Mouse (Mus musculus) myocyte (in vitro differentiated cells): ENCODE measurements around the gene Shc3. TPM values are rescaled to one million over a fixed set of nuclear protein-coding genes. Genes with fewer than 3 reads are reported as not detected.

ENCODE experiments used
- H3K27me3 ChIP-seq: one replicate; pipeline ENCODE4 v1.6.1; 2011; ENCODE audit not compliant: control insufficient read depth, insufficient read depth, insufficient read length
- H3K36me3 ChIP-seq: one replicate; pipeline ENCODE4 v1.6.1; 2011; ENCODE audit not compliant: control insufficient read depth, insufficient read depth
- H3K4me2 ChIP-seq: one replicate; pipeline ENCODE4 v1.6.1; 2011; ENCODE audit warnings: low read depth, control low read depth
- H3K4me3 ChIP-seq: one replicate; pipeline ENCODE4 v1.5.1; 2011; ENCODE audit warnings: mild to moderate bottlenecking, control low read depth, moderate library complexity
- H3K79me2 ChIP-seq: one replicate; pipeline ENCODE4 v1.6.1; 2011; ENCODE audit not compliant: control insufficient read depth, insufficient read depth
- H3ac ChIP-seq: one replicate; pipeline ENCODE4 v1.6.1; 2011; ENCODE audit not compliant: control insufficient read depth, insufficient read length
- CEBPB ChIP-seq: IDR thresholded peaks from 2 replicates; pipeline ENCODE4 v1.6.1; 2011; ENCODE audit warnings: mild to moderate bottlenecking, moderate library complexity; ENCODE audit not compliant: poor library complexity, insufficient read depth, severe bottlenecking
- E2F4 ChIP-seq: IDR thresholded peaks from one replicate; pipeline ENCODE4 v1.6.1; 2011; ENCODE audit warnings: mild to moderate bottlenecking, control low read depth, moderate library complexity; ENCODE audit not compliant: insufficient read depth
- MAX ChIP-seq: IDR thresholded peaks from one replicate; pipeline ENCODE4 v1.6.1; 2011; ENCODE audit warnings: low read depth, mild to moderate bottlenecking, control low read depth
- MYOD1 ChIP-seq, 3 experiments: IDR thresholded peaks; one replicate each; pipeline ENCODE4 v1.6.1; 2011; ENCODE audit warnings: control low read depth in 2 of 3, low read depth in 2 of 3, mild to moderate bottlenecking in 2 of 3, moderate library complexity in 1 of 3; ENCODE audit not compliant: insufficient read length in 2 of 3, control insufficient read depth in 1 of 3
- MYOG ChIP-seq, 3 experiments: IDR thresholded peaks; one replicate each; pipeline ENCODE4 v1.6.1; 2011; ENCODE audit warnings: control low read depth in 2 of 3, low read depth in 2 of 3, mild to moderate bottlenecking in 2 of 3; ENCODE audit not compliant: insufficient read length in 2 of 3, control insufficient read depth in 1 of 3, insufficient read depth in 1 of 3
- POLR2A ChIP-seq: IDR thresholded peaks from one replicate; pipeline ENCODE4 v1.6.1; 2011; ENCODE audit warnings: low read depth, mild to moderate bottlenecking, control low read depth, moderate library complexity; ENCODE audit not compliant: insufficient read length
- POLR2AphosphoS2 ChIP-seq: IDR thresholded peaks from one replicate; pipeline ENCODE4 v1.6.1; 2011; ENCODE audit warnings: low read depth, control low read depth; ENCODE audit not compliant: insufficient read length
- REST ChIP-seq: IDR thresholded peaks from one replicate; pipeline ENCODE4 v1.6.1; 2011; ENCODE audit warnings: mild to moderate bottlenecking, control low read depth, moderate library complexity; ENCODE audit not compliant: insufficient read depth, insufficient read length
- SRF ChIP-seq: IDR thresholded peaks from one replicate; pipeline ENCODE4 v1.6.1; 2011; ENCODE audit warnings: low read depth; ENCODE audit not compliant: control insufficient read depth, insufficient read length
- TCF12 ChIP-seq: IDR thresholded peaks from one replicate; pipeline ENCODE4 v1.6.1; 2011; ENCODE audit warnings: mild to moderate bottlenecking, control low read depth; ENCODE audit not compliant: poor library complexity, insufficient read depth, severe bottlenecking
- TCF3 ChIP-seq: IDR thresholded peaks from one replicate; pipeline ENCODE4 v1.6.1; 2011; ENCODE audit warnings: low read depth, control low read depth; ENCODE audit not compliant: insufficient read length
- USF1 ChIP-seq: IDR thresholded peaks from one replicate; pipeline ENCODE4 v1.6.1; 2011; ENCODE audit warnings: low read depth, mild to moderate bottlenecking, control low read depth, moderate library complexity
- polyA plus RNA-seq: library from polyadenylated mRNA; unstranded; fragments of >200 nt; fragmentation: generic; extraction: Trizol; gene quantifications from one replicate; pipeline ENCODE4 v1.2.1, GENCODE M21; 2012; ENCODE audit warnings: missing spikeins

Shc3 gene
- polyA plus RNA-seq, 1 experiment = 0.17 TPM

- no peak overlapping the region for H3ac ChIP-seq
- H3K27me3 ChIP-seq = no peaks in the 10 kb centered on the region
- H3K79me2 ChIP-seq = no peaks in the 10 kb centered on the region
- H3K36me3 ChIP-seq = no peaks in the 10 kb centered on the region
- TF ChIP-seq CEBPB (no peak), MYOG (IDR thresholded peaks at IDR 0.05; ENCODE audit: control insufficient read depth in 1 of 3, insufficient read depth in 1 of 3, insufficient read length in 2 of 3, low read depth in 2 of 3) (no peak), USF1 (no peak), SRF (no peak), POLR2A (no peak), REST (no peak), TCF3 (no peak), TCF12 (no peak), MAX (no peak), MYOD1 (IDR thresholded peaks at IDR 0.05; ENCODE audit: control insufficient read depth in 1 of 3, insufficient read length in 2 of 3, low read depth in 2 of 3) (no peak), E2F4 (no peak), POLR2AphosphoS2 (no peak)
- no peak overlapping the region for H3K4me3 ChIP-seq
- H3K4me2 ChIP-seq = no peak overlapping the region
These were observed 144.6 kb downstream of the Shc3 start for GRCm38 (mm10) chr13:51424647-51425046.

DNA sequence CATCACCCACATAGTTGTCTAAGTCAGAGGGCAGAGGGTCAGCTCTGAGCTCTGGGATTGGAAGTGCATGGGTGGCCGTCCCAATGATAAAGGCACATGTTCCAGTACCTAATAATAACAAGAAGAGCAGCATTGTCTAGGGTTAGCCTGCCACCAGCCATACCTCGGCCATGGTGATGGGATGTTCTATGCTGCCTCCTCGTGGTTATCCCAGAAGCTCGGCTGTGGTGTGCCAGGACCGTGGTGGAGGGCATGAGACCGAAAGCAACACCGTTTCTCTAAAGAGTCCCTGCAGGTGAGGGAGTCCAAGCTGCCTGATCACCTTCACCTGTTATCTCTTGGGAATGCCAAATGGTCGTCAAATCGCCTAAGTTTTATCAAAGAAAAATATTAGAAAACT is 145.6 kb downstream of the Shc3 start:
- no peak overlapping the region for H3K4me3 ChIP-seq
- H3K36me3 ChIP-seq = no peaks in the 10 kb centered on the region
- no peaks in the 10 kb centered on the region for H3K79me2 ChIP-seq
- H3K4me2 ChIP-seq = no peak overlapping the region
- TF ChIP-seq POLR2AphosphoS2 (no peak), POLR2A (no peak), E2F4 (no peak), TCF3 (no peak), MYOG (IDR thresholded peaks at IDR 0.05; ENCODE audit: control insufficient read depth in 1 of 3, insufficient read depth in 1 of 3, insufficient read length in 2 of 3, low read depth in 2 of 3) (no peak), TCF12 (no peak)
- H3ac ChIP-seq = no peak overlapping the region
- H3K27me3 ChIP-seq = no peaks in the 10 kb centered on the region

GRCm38 (mm10) chr13:51420861-51421260 is 148.4 kb downstream of the Shc3 start:
- no peak overlapping the region for H3ac ChIP-seq
- H3K27me3 ChIP-seq = no peaks in the 10 kb centered on the region
- no peak overlapping the region for H3K4me3 ChIP-seq
- TF ChIP-seq MYOG (IDR thresholded peaks at IDR 0.05; ENCODE audit: control insufficient read depth in 1 of 3, insufficient read depth in 1 of 3, insufficient read length in 2 of 3, low read depth in 2 of 3) = no peak
- TF ChIP-seq USF1 = no peak
- TF ChIP-seq MAX = no peak
- TF ChIP-seq SRF = no peak
- TF ChIP-seq TCF12 = no peak
- TF ChIP-seq POLR2AphosphoS2 = no peak
- TF ChIP-seq CEBPB = no peak
- TF ChIP-seq TCF3 = no peak
- no peak for TF ChIP-seq MYOD1 (IDR thresholded peaks at IDR 0.05; ENCODE audit: control insufficient read depth in 1 of 3, insufficient read length in 2 of 3, low read depth in 2 of 3)
- no peak for TF ChIP-seq POLR2A
- TF ChIP-seq REST = no peak
- TF ChIP-seq E2F4 = no peak
- no peak overlapping the region for H3K4me2 ChIP-seq
- no peaks in the 10 kb centered on the region for H3K36me3 ChIP-seq
- H3K79me2 ChIP-seq = no peaks in the 10 kb centered on the region

DNA sequence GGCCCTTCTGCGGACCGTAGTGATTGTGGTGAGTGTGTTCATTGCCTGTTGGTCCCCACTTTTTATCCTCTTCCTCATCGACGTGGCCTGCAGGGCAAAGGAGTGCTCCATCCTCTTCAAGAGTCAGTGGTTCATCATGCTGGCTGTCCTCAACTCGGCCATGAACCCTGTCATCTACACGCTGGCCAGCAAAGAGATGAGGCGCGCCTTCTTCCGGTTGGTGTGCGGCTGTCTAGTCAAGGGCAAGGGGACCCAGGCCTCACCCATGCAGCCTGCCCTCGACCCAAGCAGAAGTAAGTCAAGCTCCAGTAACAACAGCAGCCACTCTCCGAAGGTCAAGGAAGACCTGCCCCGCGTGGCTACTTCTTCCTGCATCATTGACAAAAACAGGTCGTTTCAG is 149.7 kb downstream of the Shc3 start:
- no peak for TF ChIP-seq POLR2A
- TF ChIP-seq MYOD1 (IDR thresholded peaks at IDR 0.05; ENCODE audit: control insufficient read depth in 1 of 3, insufficient read length in 2 of 3, low read depth in 2 of 3) = no peak
- TF ChIP-seq POLR2AphosphoS2 = no peak
- TF ChIP-seq TCF12 = no peak
- no peak for TF ChIP-seq TCF3
- TF ChIP-seq MYOG (IDR thresholded peaks at IDR 0.05; ENCODE audit: control insufficient read depth in 1 of 3, insufficient read depth in 1 of 3, insufficient read length in 2 of 3, low read depth in 2 of 3) = no peak
- TF ChIP-seq SRF = no peak
- TF ChIP-seq REST = no peak
- TF ChIP-seq MAX = no peak
- no peak for TF ChIP-seq E2F4
- TF ChIP-seq USF1 = no peak
- TF ChIP-seq CEBPB = no peak
- Histone ChIP-seq H3K4me3 (no peak overlapping the region), H3K36me3 (no peaks in the 10 kb centered on the region), H3K4me2 (no peak overlapping the region), H3K79me2 (no peaks in the 10 kb centered on the region), H3K27me3 (no peaks in the 10 kb centered on the region), H3ac (no peak overlapping the region)

DNA sequence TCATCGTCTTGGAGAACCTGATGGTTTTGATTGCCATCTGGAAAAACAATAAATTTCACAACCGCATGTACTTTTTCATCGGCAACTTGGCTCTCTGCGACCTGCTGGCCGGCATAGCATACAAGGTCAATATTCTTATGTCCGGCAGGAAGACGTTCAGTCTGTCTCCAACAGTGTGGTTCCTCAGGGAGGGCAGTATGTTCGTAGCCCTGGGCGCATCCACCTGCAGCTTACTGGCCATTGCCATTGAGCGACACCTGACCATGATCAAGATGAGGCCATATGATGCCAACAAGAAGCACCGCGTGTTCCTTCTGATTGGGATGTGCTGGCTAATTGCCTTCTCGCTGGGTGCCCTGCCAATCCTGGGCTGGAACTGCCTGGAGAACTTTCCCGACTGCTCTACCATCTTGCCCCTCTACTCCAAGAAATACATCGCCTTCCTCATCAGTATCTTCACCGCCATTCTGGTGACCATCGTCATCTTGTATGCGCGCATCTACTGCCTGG is 150.2 kb downstream of the Shc3 start:
- Histone ChIP-seq H3K4me3 (no peak overlapping the region), H3K79me2 (no peaks in the 10 kb centered on the region), H3K4me2 (no peak overlapping the region), H3K36me3 (no peaks in the 10 kb centered on the region), H3ac (no peak overlapping the region), H3K27me3 (no peaks in the 10 kb centered on the region)
- TF ChIP-seq MYOG (IDR thresholded peaks at IDR 0.05; ENCODE audit: control insufficient read depth in 1 of 3, insufficient read depth in 1 of 3, insufficient read length in 2 of 3, low read depth in 2 of 3) = no peak
